Mouse (Mus musculus) stomach, postnatal 0 days (tissue): ENCODE measurements around the gene Ahsa1.

ENCODE experiments used
- CTCF ChIP-seq: IDR thresholded peaks from 2 replicates; pipeline ENCODE4 v1.5.1; 2016; ENCODE audit warnings: antibody characterized with exemption, low read depth, mild to moderate bottlenecking, moderate library complexity
- EP300 ChIP-seq: optimal IDR thresholded peaks from 2 replicates; pipeline ENCODE3; 2016; ENCODE audit warnings: antibody characterized with exemption

DNA sequence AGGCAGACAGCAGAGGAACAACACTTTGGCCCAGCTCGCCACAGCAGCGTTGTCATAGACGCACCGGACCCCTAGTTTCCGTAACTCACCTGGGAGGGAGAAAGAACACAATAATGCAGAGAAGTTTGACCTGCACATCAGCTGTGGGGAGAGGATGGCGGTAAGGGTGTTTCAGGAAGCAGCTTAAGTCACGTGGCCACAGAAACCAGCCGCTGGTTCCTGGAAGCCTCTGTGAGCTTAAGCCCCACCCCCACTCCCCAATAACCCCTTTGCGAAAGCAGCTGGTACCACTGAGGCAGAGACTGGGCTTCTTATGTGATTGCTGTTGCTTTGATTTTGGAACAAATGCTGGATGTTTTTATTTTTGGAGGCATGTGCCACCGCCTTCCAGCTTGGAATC lies 41.3 kb upstream of the Ahsa1 start:
- TF ChIP-seq EP300, result no peak
- no peak for TF ChIP-seq CTCF
